Mouse (Mus musculus) heart, adult 2 months (tissue): ENCODE data around the gene Pik3r5.

Experiments
- CTCF ChIP-seq: fragments of 200-600 bp; IDR thresholded peaks from 2 replicates; pipeline ENCODE4 v1.8.1; 2022; ENCODE audit warnings: antibody characterized with exemption, mild to moderate bottlenecking, moderate library complexity
- POLR2A ChIP-seq: fragments of 200-500 bp; IDR thresholded peaks from 2 replicates; pipeline ENCODE4 v1.6.1; 2011; ENCODE audit warnings: mild to moderate bottlenecking, low read depth, low read length, control low read depth; ENCODE audit not compliant: insufficient read depth

DNA sequence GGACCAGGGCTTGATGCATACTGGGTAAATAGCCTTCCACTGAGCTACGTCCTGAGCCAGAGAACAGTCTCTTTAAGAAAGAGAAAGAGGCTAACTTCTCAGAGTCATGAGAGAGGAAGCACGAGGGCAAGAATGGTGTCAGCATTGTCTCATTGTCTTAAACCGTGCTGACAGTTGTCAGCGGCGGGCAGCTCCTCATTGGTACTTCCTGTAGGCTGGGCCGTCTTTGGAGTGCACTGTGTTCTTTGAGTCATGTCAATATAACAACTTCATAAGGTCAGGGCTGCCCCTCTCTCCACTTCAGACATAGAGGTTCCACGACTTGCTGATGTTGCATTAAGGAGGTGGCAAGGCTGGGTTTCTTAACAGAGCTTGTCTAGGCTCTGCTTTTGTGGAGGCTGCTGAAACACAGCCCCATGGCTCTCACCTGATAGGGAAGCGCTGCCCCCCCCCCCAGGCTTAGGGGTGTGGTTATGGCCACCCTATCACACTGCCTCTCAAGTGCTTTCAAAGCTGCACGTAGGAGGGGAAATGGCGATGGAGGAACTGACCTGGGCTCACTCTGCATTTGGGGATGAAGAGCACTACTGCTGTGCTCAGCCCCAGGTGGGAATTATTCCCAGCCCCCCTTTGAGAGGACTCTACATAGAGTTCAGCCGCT is 24.5 kb upstream of the Pik3r5 start:
- no peak for TF ChIP-seq CTCF
- TF ChIP-seq POLR2A, result no peak
